Mouse (Mus musculus): ENCODE data around the gene Arhgef38. TPM values are rescaled to one million over a fixed set of nuclear protein-coding genes. Genes with fewer than 3 reads are reported as not detected.

The Arhgef38 gene
- polyA plus RNA-seq, 1 experiment from 2014 or later = not detected

- H3K27me3 ChIP-seq = no peaks in the 10 kb centered on the region
- no peak for ATAC-seq (replicated peaks)
- H3K36me3 ChIP-seq = peaks cover 39% of the 10 kb centered on the region
- H3K9ac ChIP-seq (replicated peaks) = no peak overlapping the region
- no peak overlapping the region for H3K27ac ChIP-seq (replicated peaks)
- WGBS = 93% methylated on average over 4 of the region's 4 CpGs
- H3K9me3 ChIP-seq = no peaks in the 10 kb centered on the region
- H3K4me2 ChIP-seq (replicated peaks) = no peak overlapping the region
- H3K4me3 ChIP-seq = no peak overlapping the region
- no peaks in the 10 kb centered on the region for H3K4me1 ChIP-seq
Observed at GRCm38 (mm10) chr3:133109844-133110243, 124.9 kb downstream of the Arhgef38 start.

DNA sequence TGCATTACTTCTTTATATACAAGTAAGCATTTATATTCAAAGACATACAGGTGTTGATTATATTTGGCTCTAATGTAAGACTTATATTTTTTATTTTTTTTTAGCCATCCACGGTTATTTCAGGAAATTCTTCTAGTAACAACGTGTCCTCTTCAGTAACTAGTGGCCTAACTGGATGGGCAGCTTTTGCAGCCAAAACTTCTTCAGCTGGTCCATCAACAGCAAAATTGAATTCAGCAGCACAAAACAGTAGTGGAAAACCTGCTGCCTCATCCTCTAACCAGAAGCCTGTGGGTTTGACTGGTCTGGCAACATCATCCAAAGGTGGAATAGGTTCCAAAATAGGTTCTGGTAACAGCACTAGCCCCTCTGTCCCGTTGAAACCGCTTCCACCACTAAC, 126.0 kb downstream of the Arhgef38 start:
- Histone ChIP-seq H3K4me3 (no peak overlapping the region), H3K4me2 (replicated peaks) (no peak overlapping the region), H3K36me3 (peaks cover 46% of the 10 kb centered on the region), H3K4me1 (no peaks in the 10 kb centered on the region), H3K9ac (replicated peaks) (no peak overlapping the region), H3K9me3 (no peaks in the 10 kb centered on the region), H3K27me3 (no peaks in the 10 kb centered on the region), H3K27ac (replicated peaks) (no peak overlapping the region)
- no peak for ATAC-seq (replicated peaks)
- WGBS = 94% methylated on average over 4 of the region's 4 CpGs

DNA sequence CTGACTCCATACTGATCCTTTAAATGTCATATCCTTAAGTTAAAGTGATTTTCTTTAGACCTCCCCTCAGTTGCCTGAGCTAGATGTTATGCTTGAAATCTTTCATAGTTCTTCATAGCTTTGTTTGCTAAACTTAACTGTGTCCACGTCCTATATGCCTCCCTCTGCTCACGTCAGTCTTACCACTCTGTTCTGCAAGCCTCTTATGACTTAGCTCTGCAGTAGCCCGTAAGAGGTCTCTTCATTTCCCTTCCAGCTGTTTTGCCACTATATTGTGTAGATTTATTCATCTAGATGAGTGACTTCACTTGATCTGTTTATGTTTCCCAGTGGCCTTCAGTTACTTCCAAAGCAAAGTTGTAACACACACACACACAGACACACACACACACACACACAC, 130.3 kb downstream of the Arhgef38 start:
- Histone ChIP-seq H3K27me3 (no peaks in the 10 kb centered on the region), H3K9me3 (no peaks in the 10 kb centered on the region), H3K27ac (replicated peaks) (no peak overlapping the region), H3K36me3 (peaks cover 70% of the 10 kb centered on the region), H3K4me2 (replicated peaks) (no peak overlapping the region), H3K4me3 (no peak overlapping the region), H3K9ac (replicated peaks) (no peak overlapping the region), H3K4me1 (no peaks in the 10 kb centered on the region)
- WGBS = 96% methylated on average over 3 of the region's 3 CpGs
- no peak for ATAC-seq (replicated peaks)

DNA sequence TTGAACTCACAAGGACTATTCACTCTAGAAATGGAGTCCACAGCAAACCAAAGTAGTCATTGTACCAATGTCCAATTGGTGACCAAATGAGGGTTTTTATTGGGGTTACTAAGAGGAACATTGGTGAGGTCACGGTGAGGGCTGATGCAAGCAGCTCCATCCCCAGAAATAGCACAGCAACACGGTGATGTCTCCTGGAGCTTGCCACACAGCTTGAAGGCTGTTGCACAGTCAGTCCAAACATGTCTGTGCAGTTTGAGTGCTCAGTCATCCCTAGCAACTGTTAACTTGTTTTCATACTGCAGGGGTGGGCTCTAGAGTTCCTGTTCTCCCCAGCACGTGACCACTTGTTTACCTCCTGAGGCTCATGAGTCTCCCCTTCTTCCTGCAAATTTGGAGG, 131.0 kb downstream of the Arhgef38 start:
- H3K36me3 ChIP-seq = peaks cover 70% of the 10 kb centered on the region

GRCm38 (mm10) chr3:133098909-133099308, 135.8 kb downstream of the Arhgef38 start:
- H3K4me1 ChIP-seq = no peaks in the 10 kb centered on the region
- no peak overlapping the region for H3K4me3 ChIP-seq
- H3K36me3 ChIP-seq = peaks cover 51% of the 10 kb centered on the region
- H3K9me3 ChIP-seq = no peaks in the 10 kb centered on the region
- H3K4me2 ChIP-seq (replicated peaks) = no peak overlapping the region
- WGBS = 93% methylated on average over 2 of the region's 2 CpGs
- no peak for ATAC-seq (replicated peaks)
- H3K27me3 ChIP-seq = no peaks in the 10 kb centered on the region
- no peak overlapping the region for H3K9ac ChIP-seq (replicated peaks)
- H3K27ac ChIP-seq (replicated peaks) = no peak overlapping the region

More for the DNA sequence above, 131.0 kb downstream of the Arhgef38 start:
- ATAC-seq (replicated peaks) = no peak
- Histone ChIP-seq H3K9me3 (no peaks in the 10 kb centered on the region), H3K27ac (replicated peaks) (no peak overlapping the region), H3K27me3 (no peaks in the 10 kb centered on the region), H3K9ac (replicated peaks) (no peak overlapping the region), H3K4me1 (no peaks in the 10 kb centered on the region), H3K4me3 (no peak overlapping the region), H3K4me2 (replicated peaks) (no peak overlapping the region)
- WGBS = 95% methylated on average over 3 of the region's 3 CpGs

GRCm38 (mm10) chr3:133098336-133098735, 136.4 kb downstream of the Arhgef38 start:
- H3K36me3 ChIP-seq = peaks cover 46% of the 10 kb centered on the region
- 98% methylated on average over 4 of the region's 4 CpGs for WGBS
- no peak overlapping the region for H3K9ac ChIP-seq (replicated peaks)
- H3K27me3 ChIP-seq = no peaks in the 10 kb centered on the region
- peaks cover 4% of the 10 kb centered on the region for H3K4me1 ChIP-seq
- H3K9me3 ChIP-seq = no peaks in the 10 kb centered on the region
- ATAC-seq (replicated peaks) = no peak
- no peak overlapping the region for H3K4me2 ChIP-seq (replicated peaks)
- no peak overlapping the region for H3K4me3 ChIP-seq
- no peak overlapping the region for H3K27ac ChIP-seq (replicated peaks)

- Histone ChIP-seq H3K4me3 (no peak overlapping the region), H3K36me3 (peaks cover 45% of the 10 kb centered on the region), H3K4me2 (replicated peaks) (no peak overlapping the region), H3K4me1 (peaks cover 8% of the 10 kb centered on the region), H3K9me3 (no peaks in the 10 kb centered on the region), H3K27ac (replicated peaks) (no peak overlapping the region), H3K27me3 (no peaks in the 10 kb centered on the region), H3K9ac (replicated peaks) (no peak overlapping the region)
- 96% methylated on average over 6 of the region's 6 CpGs for WGBS
- ATAC-seq (replicated peaks) = no peak
Observed at GRCm38 (mm10) chr3:133097936-133098335, 136.8 kb downstream of the Arhgef38 start.

DNA sequence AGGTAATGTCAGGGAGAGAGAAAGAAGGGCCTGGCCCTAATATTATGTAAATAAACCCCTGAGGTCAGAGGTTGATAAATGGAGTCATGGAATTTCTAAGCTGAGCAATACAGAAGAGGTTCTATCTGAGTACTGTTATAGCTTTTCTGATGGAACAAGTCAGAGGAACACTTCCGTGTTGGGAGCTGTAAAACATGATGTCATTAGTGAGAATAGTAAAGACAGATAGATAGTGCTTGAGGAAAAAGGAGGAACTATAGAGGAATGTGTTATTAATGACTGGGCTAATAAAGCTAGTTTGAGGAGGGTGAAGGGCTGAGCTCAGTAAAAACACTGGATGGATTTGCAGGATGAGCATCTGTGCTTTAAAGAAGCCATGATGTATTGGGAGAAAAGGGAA, 140.4 kb downstream of the Arhgef38 start:
- peaks cover 20% of the 10 kb centered on the region for H3K36me3 ChIP-seq
- H3K27me3 ChIP-seq = no peaks in the 10 kb centered on the region
- no peaks in the 10 kb centered on the region for H3K9me3 ChIP-seq
- 84% methylated on average over 1 of the region's 1 CpGs for whole genome bisulfite sequencing
- no peak for ATAC-seq (replicated peaks)
- H3K4me1 ChIP-seq = peaks cover 23% of the 10 kb centered on the region
- no peak overlapping the region for H3K9ac ChIP-seq (replicated peaks)
- H3K27ac ChIP-seq (replicated peaks) = no peak overlapping the region
- no peak overlapping the region for H3K4me2 ChIP-seq (replicated peaks)
- H3K4me3 ChIP-seq = no peak overlapping the region

DNA sequence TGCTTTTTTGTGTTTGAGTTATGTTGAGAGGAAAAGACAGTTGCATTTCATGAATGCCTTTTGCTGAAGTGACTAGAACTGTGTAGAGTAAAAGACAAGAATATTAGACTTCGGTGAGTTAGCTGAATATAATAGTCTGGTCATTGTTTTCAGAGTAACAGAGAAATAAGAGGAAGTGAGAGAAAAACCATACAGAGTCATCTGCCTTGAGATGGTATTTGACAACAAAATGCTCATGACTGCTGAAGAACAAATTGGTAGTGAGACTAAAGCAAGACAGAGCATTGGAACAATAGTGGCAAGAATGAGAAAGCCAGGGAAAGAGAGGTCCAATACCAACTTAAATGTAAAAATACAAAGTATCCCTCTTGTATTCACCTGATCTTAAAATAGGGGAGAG, 141.8 kb downstream of the Arhgef38 start:
- H3K27me3 ChIP-seq = no peaks in the 10 kb centered on the region
- H3K27ac ChIP-seq (replicated peaks) = no peak overlapping the region
- H3K36me3 ChIP-seq = 0 out of 2 replicates have a peak, but pooled peaks cover 9% of the 10 kb centered on the region
- 76% methylated on average over 1 of the region's 1 CpGs for WGBS
- H3K9me3 ChIP-seq = no peaks in the 10 kb centered on the region
- no peak for ATAC-seq (replicated peaks)
- H3K4me3 ChIP-seq = peak overlapping the region; percentile 79; the same call in 1 of the 2 replicates
- H3K4me1 ChIP-seq = peaks cover 25% of the 10 kb centered on the region
- H3K9ac ChIP-seq (replicated peaks) = peak overlapping the region; percentile 81; the same call in 1 of the 2 replicates
- H3K4me2 ChIP-seq (replicated peaks) = peak overlapping the region; percentile 57

DNA sequence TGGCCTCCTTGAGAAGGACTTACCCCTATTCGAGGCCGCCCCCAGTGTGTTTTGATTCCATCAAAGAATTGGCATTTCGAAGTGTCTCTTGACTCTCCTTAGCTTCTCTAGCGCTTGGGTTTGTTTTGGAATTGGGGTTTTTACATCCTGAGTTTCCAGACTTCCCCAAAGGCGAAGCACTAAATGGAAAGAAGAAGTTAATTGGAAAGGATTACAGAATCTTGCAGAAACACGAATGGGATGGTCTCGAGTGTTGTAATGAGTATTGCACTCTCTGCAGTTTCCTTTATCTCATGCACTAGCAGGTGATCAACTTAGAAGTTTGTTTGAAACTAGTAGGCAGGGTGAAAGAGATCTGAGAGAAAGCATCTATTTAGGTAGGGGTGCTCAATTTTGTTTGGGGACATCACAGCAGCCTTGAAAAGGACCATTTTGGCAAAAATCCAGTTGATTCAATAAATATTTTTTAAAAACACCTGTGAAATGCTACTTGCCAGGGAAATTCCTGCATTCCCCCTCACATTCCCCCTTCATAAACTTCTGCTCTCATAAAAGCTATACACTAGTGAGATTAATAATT, 142.4 kb downstream of the Arhgef38 start:
- H3K27ac ChIP-seq (replicated peaks) = peak overlapping the region; percentile 96
- WGBS = 2% methylated on average over 7 of the region's 7 CpGs
- no peaks in the 10 kb centered on the region for H3K9me3 ChIP-seq
- 0 out of 2 replicates have a peak, but pooled peaks cover 6% of the 10 kb centered on the region for H3K36me3 ChIP-seq
- peak overlapping the region; percentile 79 for H3K4me3 ChIP-seq
- peak overlapping the region; percentile 81 for H3K9ac ChIP-seq (replicated peaks)
- peaks cover 25% of the 10 kb centered on the region for H3K4me1 ChIP-seq
- no peak for ATAC-seq (replicated peaks)
- H3K4me2 ChIP-seq (replicated peaks) = peak overlapping the region; percentile 57
- no peaks in the 10 kb centered on the region for H3K27me3 ChIP-seq

DNA sequence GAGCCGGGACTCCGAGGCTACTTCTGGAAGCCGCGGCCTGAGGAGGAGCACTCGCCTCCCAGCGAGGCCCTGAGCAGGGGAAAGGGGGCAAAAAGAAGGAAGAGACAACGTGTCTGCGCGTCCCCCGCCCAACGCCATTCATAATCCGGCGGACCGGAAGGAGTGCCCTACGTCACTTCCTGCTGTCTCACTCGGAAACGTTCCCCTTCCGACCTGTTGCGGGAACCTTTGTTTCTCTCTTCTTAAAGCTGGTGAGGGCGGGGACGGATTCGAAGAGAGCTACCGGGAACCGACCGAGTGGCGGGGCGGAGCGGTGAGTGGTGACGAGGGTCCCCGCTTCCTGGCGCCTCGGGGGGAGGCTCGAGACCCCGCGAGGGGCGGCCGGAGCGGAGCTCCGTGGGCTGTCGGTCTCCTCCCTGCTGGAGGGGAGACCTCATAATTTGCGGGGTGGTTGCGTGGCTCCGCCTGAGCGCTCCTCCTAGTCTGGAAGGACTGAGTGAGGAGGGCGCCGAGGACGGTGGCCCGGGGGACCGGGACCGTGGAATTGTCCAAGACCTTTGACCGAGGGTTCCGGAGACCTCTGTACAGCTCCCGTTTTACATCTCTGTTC, 143.0 kb downstream of the Arhgef38 start, which contains the start of the genes Ints12 and Gstcd:
Ints12 (plus strand) TSS at position 177 of the 610 bp plus-strand sequence.
Gstcd (minus strand) TSS at position 370 of the 610 bp plus-strand sequence.
- Histone ChIP-seq H3K4me1 (peaks cover 25% of the 10 kb centered on the region), H3K9ac (replicated peaks) (peak within 1 kb of the TSS; percentile 81), H3K27ac (replicated peaks) (peak within 1 kb of the TSS; percentile 96), H3K9me3 (no peaks in the 10 kb centered on the region), H3K4me3 (peak within 1 kb of the TSS; percentile 79), H3K36me3 (0 out of 2 replicates have a peak, but pooled peaks cover 2% of the 10 kb centered on the region), H3K27me3 (no peaks in the 10 kb centered on the region), H3K4me2 (replicated peaks) (peak within 1 kb of the TSS; percentile 60)
- under 1% methylated on average over 53 of the region's 53 CpGs for WGBS
- ATAC-seq (replicated peaks) = peak; percentile 98

DNA sequence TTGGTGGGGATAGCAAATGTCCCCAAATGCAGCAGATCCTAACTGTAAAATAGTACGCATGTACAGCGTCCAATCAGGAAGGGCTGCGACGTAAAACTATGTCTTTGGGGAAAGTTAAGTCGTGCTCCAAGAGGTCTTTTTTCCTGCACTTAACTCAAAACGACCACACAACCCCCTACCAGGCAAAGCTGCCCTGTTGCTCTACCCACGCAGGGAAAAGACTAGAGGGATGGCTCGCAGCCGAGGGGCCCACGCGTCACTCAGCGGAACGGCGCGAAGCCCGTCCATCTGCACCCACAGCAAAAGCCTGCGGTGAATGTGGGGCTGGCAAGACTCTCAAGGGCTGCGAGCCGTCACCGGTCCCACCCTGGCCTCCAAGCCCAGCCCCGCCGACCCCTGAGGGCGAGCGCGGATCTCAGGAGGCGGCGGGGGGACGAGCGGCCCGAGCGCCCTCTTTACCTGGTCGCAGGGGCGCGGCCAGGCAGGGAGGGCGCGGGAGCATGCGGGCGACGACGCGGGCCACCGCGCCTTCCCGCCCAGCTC, 143.6 kb downstream of the Arhgef38 start:
- WGBS = 1% methylated on average over 42 of the region's 44 CpGs
- Histone ChIP-seq H3K36me3 (no peaks in the 10 kb centered on the region), H3K4me1 (peaks cover 25% of the 10 kb centered on the region), H3K4me3 (peak overlapping the region; percentile 79), H3K4me2 (replicated peaks) (peak overlapping the region; percentile 60), H3K9me3 (no peaks in the 10 kb centered on the region), H3K27ac (replicated peaks) (peak overlapping the region; percentile 96), H3K9ac (replicated peaks) (peak overlapping the region; percentile 81), H3K27me3 (no peaks in the 10 kb centered on the region)
- ATAC-seq (replicated peaks) = peak; percentile 84
